Mouse (Mus musculus): ENCODE measurements around the gene Zfp771.

The Zfp771 gene

GRCm38 (mm10) chr7:127285154-127285553, 41.1 kb downstream of the Zfp771 start:
- DNase-seq (ENCODE audit: low spot score), result no peak

GRCm38 (mm10) chr7:127287940-127288339, 43.9 kb downstream of the Zfp771 start:
- no peak for DNase-seq (ENCODE audit: low spot score)

- DNase-seq (ENCODE audit: low spot score), result no peak
Observed at GRCm38 (mm10) chr7:127289306-127289705, 45.2 kb downstream of the Zfp771 start.

- no peak for DNase-seq (ENCODE audit: low spot score)
Observed at GRCm38 (mm10) chr7:127290142-127290541, 46.1 kb downstream of the Zfp771 start.

- no peak for DNase-seq (ENCODE audit: low spot score)
Observed at GRCm38 (mm10) chr7:127296098-127296497, 52.0 kb downstream of the Zfp771 start, which contains the start of gene Itgal. Gene Itgal (plus strand): TSS chr7:127296260.

GRCm38 (mm10) chr7:127296786-127297555, 52.9 kb downstream of the Zfp771 start:
- DNase-seq (ENCODE audit: low spot score), result no peak

GRCm38 (mm10) chr7:127297586-127298193, 53.6 kb downstream of the Zfp771 start:
- DNase-seq (ENCODE audit: low spot score), result no peak

All from ovary, postnatal 36 days (tissue).